Mouse (Mus musculus): Measurements from ENCODE around the gene Yy1. TPM values are rescaled to one million over a fixed set of nuclear protein-coding genes. Genes with fewer than 3 reads are reported as not detected.

Yy1 gene
- total RNA-seq, 2 experiments from 2014 or later: 54.7 to 55.3 TPM

GRCm38 (mm10) chr12:108768196-108768854, 24.4 kb upstream of the Yy1 start:
- DNase-seq (ENCODE audit: low spot score in 2 of 2): no peak

DNA sequence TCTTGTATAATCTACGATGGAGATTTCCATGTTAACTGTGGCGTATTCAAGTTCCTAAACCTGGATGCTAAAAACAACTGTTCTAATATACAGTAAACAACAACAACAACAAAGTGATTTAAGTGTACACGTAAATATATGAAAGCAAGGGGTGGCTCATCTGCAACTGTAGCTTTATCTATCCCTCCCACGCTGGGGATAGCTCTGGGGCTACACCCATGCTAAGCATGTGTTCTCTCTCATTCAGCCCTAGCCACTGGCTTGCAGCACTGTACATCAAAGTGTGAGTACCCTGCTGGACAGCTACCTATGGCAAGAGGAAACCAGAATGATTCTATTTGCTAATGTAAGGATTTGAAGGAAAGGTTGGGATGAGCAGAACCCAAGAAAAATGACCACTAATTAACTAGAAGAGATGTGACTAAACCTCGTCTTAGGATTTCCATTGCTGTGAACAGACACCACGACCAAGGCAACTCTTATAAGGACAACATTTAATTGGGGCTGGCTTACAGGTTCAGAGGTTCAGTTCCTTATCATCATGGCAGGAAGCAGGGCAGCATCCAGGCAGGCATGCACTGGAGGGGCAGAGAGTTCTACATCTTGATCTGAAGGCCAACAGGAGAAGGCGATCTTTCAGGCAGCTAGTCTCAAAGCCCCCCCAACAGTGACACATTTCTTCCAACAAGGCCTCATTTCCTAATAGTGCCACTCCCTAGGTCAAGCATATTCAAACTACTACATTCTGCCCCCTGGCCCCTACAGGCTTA, 12.5 kb upstream of the Yy1 start:
- DNase-seq (ENCODE audit: low spot score in 2 of 2): no peak

- DNase-seq (ENCODE audit: low spot score in 2 of 2): no peak
Observed at GRCm38 (mm10) chr12:108785161-108785560, 7.6 kb upstream of the Yy1 start.

DNA sequence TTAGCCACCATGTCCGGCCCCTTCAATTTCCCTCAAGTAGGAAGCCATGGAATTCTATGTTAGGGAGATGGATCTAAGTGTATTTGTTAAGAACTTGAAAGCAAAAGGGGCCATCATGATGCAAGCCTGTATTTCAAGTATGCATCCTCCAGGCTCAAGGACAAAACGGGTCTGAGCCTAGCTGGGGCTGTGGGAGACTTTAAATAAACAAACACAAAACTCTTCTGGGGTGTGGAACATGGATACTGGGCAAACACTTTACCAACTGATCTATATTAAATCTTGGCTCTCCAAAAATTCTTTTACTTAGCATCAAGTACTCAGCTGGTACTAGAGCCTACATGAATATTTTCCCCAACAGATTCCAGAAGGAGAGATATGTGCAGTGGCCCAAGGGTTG, 5.4 kb upstream of the Yy1 start:
- DNase-seq (ENCODE audit: low spot score in 2 of 2): no peak

GRCm38 (mm10) chr12:108792152-108792545, 624 bp upstream of the Yy1 start:
- DNase-seq (ENCODE audit: low spot score in 2 of 2): peak; percentile 64 to 82

DNA sequence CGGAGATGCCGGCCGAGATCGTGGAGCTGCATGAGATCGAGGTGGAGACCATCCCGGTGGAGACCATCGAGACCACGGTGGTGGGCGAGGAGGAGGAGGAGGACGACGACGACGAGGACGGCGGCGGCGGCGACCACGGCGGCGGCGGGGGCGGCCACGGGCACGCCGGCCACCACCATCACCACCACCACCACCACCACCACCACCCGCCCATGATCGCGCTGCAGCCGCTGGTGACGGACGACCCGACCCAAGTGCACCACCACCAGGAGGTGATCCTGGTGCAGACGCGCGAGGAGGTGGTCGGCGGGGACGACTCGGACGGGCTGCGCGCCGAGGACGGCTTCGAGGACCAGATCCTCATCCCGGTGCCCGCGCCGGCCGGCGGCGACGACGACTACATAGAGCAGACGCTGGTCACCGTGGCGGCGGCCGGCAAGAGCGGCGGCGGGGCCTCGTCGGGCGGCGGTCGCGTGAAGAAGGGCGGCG, 724 bp downstream of the Yy1 start:
- peak; percentile 19 to 33 for DNase-seq (ENCODE audit: low spot score in 2 of 2)

- DNase-seq (ENCODE audit: low spot score in 2 of 2): peak; percentile 69 to 83
Observed at GRCm38 (mm10) chr12:108794078-108794711, 1.4 kb downstream of the Yy1 start.

- DNase-seq (ENCODE audit: low spot score in 2 of 2): no peak
Observed at GRCm38 (mm10) chr12:108794979-108795537, 2.3 kb downstream of the Yy1 start.

DNA sequence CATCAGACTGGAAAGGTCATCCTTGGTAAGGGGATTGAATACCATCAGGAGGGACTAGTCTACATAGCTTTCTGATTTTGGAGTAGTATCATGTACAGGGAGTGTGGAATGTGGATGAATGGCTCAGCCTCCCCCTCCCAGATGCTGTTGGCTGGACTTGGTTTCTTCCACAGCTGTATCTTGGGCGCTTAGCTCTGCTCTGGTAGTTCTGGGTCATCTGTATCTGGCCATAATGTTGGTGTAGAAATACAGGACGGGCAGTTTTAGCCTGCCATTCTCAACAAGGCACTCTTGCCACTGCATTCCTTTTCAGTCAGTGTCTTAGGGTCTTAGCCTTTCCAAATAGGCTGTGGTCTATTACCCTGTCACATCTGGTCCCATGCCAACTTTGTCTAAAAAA, 8.8 kb downstream of the Yy1 start:
- no peak for DNase-seq (ENCODE audit: low spot score in 2 of 2)

DNA sequence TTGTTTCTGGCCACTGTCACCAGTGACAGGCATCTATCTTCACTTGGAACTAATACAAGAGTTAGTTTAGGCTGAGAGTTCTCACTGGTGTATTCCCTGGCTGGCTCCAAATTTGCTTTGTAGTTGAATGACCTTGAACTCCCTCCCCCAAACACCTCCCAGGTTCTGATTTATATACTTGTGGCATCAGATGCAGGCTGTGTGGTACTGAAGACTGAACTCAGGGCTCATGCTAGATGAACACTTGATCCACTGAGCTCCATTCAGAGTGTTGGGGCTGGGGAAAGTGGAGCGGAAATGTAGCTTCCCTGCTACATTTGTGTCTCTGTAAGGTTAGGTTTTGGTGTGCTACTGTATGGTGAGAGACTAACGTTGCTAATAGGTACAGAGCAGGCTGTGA, 11.6 kb downstream of the Yy1 start:
- no peak for DNase-seq (ENCODE audit: low spot score in 2 of 2)

DNA sequence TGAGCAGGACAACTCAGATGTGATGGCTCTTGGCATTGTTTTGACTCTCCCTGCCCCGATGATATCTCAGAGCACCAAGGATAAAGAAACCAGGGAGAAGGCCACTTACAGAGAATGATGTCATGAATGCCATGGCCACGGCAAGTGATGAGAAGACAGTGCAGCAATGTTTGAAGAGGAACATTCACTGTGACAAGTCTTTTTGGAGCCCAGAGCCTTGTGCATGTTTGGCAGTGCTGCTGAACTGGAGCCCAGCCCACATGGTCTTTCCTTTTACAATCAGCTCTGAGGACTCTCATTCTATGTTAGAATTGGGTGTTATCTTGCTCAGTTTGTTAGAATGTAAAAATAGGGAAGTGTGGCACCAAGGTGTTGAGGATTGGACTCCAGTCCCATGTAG, 15.7 kb downstream of the Yy1 start:
- no peak for DNase-seq (ENCODE audit: low spot score in 2 of 2)

- DNase-seq (ENCODE audit: low spot score in 2 of 2): no peak
Observed at GRCm38 (mm10) chr12:108809771-108810170, 17.0 kb downstream of the Yy1 start.

DNA sequence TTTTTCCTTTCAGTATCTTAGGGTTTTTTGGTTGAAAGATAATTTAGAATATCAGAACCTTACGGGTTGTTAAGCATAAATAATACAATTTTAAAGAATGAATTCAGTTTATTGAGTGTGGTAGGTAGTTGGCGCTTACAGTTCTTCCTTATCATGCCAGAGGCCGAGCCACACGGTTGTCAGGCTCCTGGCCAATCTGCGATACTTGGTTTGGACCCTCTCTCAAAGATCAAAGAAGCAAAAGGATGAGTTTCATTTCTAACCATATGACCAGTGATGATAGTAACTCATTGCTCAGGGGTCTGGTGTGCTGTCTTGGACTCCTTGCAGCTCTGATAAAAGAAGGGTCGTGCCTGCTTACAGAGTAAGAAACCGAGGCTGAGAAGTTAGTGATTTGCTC, 17.5 kb downstream of the Yy1 start:
- no peak for DNase-seq (ENCODE audit: low spot score in 2 of 2)

DNA sequence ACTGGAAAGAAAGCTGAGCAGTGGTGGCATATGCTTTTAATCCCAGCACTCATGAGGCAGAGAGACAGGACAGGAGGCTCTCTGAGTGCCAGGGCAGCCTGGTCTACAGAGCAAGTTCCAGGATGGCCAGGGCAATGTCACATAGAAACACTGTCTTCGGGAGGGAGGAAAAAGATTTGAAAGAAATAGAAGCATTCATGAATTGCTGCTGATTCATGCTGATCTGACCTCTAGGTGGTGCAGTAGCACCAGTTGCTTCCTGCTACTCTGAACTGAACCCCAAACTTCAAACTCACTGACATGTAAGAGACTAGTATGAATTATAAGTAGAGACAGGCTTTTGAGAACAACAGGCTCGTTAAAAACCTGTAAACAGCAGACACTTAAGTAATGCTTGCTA, 18.4 kb downstream of the Yy1 start:
- DNase-seq (ENCODE audit: low spot score in 2 of 2): peak in 1 of 2 experiments; percentile 61

DNA sequence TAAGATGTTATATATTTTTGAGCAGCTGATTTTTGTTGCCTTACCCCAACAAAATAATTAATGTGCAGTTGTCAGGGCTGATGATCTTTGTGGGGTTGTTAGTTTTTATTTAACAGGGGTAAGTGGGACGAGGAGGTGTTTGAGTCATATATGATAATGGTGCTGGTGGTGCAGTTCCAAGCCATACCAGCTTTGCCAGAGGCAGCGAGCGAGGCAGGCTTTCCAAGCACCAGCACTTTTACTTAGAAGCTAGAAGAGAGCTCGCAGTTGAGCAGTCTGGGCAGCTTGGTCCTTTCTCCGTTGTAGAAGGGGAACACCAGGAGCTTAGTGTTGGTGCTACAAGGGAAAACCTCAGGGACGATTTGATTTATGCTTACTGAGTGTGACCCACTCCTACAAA, 19.7 kb downstream of the Yy1 start:
- no peak for DNase-seq (ENCODE audit: low spot score in 2 of 2)

- DNase-seq (ENCODE audit: low spot score in 2 of 2): no peak
Observed at GRCm38 (mm10) chr12:108814470-108814869, 21.7 kb downstream of the Yy1 start.

DNA sequence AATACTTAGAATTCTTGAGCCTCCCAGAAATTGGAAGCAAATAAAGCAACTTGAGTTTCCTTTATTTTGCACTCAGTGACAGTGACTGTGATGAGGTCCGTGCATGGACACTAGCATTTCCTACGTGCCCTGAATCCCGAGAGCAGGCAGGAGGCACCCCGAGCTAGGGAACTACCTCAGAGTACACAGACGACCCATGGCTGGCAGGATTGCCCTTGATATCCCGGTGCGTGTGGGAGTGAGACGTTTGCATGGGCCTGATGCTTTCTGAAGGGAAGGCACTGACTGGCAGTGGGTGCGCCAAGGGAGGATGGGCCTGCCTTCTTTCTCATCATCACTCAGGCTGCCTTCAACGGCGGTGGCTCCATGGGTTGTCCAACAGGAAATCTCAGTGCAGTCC, 23.8 kb downstream of the Yy1 start:
- DNase-seq (ENCODE audit: low spot score in 2 of 2): no peak

DNA sequence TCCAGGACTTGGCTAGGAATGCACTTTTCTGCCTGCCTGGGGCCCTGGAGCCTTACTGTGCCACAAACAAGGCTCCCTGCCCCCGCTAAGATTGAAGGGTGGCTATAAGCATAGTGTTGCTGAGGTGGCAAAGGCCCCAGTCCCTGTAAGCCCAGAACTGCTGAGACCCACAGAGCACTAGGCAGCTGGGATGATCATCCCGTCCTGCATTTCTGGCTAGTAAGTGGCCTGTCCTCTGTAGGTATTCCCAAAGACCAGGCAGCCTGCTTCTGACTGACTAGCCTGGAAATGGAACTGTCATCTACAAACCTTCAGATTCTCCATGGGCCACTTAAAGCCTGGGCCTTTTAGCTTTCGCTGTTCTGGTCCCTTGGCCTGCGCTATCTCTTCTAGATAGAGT, 27.7 kb downstream of the Yy1 start:
- DNase-seq (ENCODE audit: low spot score in 2 of 2): no peak

- DNase-seq (ENCODE audit: low spot score in 2 of 2): no peak
Observed at GRCm38 (mm10) chr12:108823036-108823435, 30.3 kb downstream of the Yy1 start.

DNA sequence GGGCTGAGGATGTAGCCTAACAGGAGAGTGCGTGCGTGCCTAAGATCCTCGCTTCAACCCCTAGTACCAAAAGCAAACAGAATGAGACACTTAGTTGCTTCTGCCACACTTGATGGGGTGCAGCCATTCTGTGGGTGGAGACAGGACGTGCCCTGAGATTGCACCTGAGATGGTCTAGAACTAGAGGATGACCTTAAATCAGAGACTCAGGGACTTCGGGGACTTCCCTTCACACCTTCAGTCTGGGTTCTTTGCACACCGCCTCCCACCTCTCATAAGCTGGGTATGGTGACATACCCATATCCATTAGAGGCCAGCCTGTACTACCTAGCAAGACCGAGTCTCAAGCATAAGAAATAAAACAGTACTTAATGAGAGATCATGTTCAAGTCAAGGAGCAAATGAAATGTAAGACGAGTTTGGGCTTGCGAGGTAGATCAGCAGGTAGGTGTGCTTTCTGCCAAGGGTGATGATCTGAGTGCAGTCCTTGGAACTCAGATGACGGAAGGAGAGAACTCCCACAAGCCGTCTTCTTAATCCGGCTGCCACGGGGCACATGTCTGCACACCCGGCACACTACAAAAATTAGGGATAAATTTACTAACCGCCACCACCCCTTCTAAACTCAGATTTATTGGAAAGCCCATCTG, 31.6 kb downstream of the Yy1 start:
- DNase-seq (ENCODE audit: low spot score in 2 of 2): no peak

- no peak for DNase-seq (ENCODE audit: low spot score in 2 of 2)
Observed at GRCm38 (mm10) chr12:108825561-108826224, 32.9 kb downstream of the Yy1 start.

Data from layer of hippocampus, adult 18-20 months (tissue).